Mouse (Mus musculus) MEL (cell line): ENCODE data around the gene Tnnc1.

Source experiments
- CTCF ChIP-seq, 3 experiments: IDR thresholded peaks in 2 of 3; conservative IDR thresholded peaks in 1 of 3; 2 replicates each; pipeline ENCODE4 v1.5.1; 2011 to 2012; ENCODE audit warnings: low read length in 3 of 3, low read depth in 2 of 3, mild to moderate bottlenecking in 2 of 3, improper control_type of control experiment in 1 of 3, inconsistent platforms in 1 of 3, mixed read lengths in 1 of 3, moderate library complexity in 1 of 3; ENCODE audit not compliant: control insufficient read depth in 1 of 3, insufficient read depth in 1 of 3, poor library complexity in 1 of 3, severe bottlenecking in 1 of 3
- ELF1 ChIP-seq: IDR thresholded peaks from 2 replicates; pipeline ENCODE4 v1.6.1; 2014; ENCODE audit warnings: low read depth, mild to moderate bottlenecking, inconsistent platforms, low read length, improper control_type of control experiment, moderate library complexity
- EP300 ChIP-seq, 2 experiments: IDR thresholded peaks; 2 replicates each; pipeline ENCODE4 v1.6.1; 2011; ENCODE audit warnings: improper control_type of control experiment in 2 of 2, low read length in 2 of 2, low read depth in 1 of 2, mild to moderate bottlenecking in 1 of 2
- GATA1 ChIP-seq: IDR thresholded peaks from 2 replicates; pipeline ENCODE4 v1.6.1; 2011; ENCODE audit warnings: low read depth, low read length, improper control_type of control experiment
- MYC ChIP-seq: IDR thresholded peaks from 2 replicates; pipeline ENCODE4 v1.6.1; 2011; ENCODE audit warnings: low read depth, mild to moderate bottlenecking, low read length, improper control_type of control experiment, moderate library complexity
- POLR2A ChIP-seq, 2 experiments: IDR thresholded peaks; 2 replicates each; pipeline ENCODE4 v1.6.1; 2011 to 2012; ENCODE audit warnings: low read length in 2 of 2, mild to moderate bottlenecking in 2 of 2, control low read depth in 1 of 2, improper control_type of control experiment in 1 of 2, low read depth in 1 of 2, moderate library complexity in 1 of 2; ENCODE audit not compliant: control insufficient read depth in 1 of 2, insufficient read depth in 1 of 2, poor library complexity in 1 of 2

- no peak for TF ChIP-seq MYC
- TF ChIP-seq POLR2A (IDR thresholded peaks at IDR 0.05; ENCODE audit: control insufficient read depth in 1 of 2, insufficient read depth in 1 of 2, low read depth in 1 of 2, low read length in 2 of 2, poor library complexity in 1 of 2): no peak
- TF ChIP-seq GATA1: no peak
- no peak for TF ChIP-seq CTCF (IDR thresholded peaks at IDR 0.05 in 2 of 3, conservative IDR thresholded peaks at IDR 0.05 in 1 of 3; ENCODE audit: control insufficient read depth in 1 of 3, insufficient read depth in 1 of 3, low read depth in 2 of 3, low read length in 3 of 3, poor library complexity in 1 of 3, severe bottlenecking in 1 of 3)
- no peak for TF ChIP-seq ELF1
- TF ChIP-seq EP300 (IDR thresholded peaks at IDR 0.05; ENCODE audit: low read depth in 1 of 2, low read length in 2 of 2): no peak
Measured at GRCm38 (mm10) chr14:31173537-31173936, 34.6 kb upstream of the Tnnc1 start.
